Mouse (Mus musculus) liver, embryonic 14.5 days (tissue): ENCODE measurements around the gene Csmd2.

Experiments used
- CTCF ChIP-seq: IDR thresholded peaks from 2 replicates; pipeline ENCODE4 v1.5.1; 2016; ENCODE audit warnings: antibody characterized with exemption, low read depth, control low read depth
- EP300 ChIP-seq: IDR thresholded peaks from 2 replicates; pipeline ENCODE4 v1.6.1; 2016; ENCODE audit warnings: antibody characterized with exemption, low read depth

DNA sequence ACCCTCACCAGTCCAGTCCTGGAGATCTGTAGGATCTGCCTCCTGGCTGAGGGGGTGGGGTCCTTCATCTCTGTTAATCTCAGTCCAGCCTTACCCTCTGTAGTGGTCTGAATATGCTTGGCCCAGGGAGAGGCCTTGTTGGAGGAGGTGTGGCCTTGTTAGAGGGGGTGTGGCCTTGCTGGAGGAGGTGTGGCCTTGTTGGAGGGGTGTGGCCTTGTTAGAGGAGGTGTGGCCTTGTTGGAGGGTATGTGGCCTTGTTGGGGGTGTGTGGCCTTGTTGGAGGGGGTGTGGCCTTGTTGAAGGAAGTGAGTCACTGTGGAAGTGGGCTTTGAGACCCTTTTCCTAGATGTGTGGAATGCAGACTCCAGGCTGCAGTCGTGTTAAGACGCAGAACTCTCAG is 3.2 kb upstream of the Csmd2 start:
- TF ChIP-seq CTCF (no peak), EP300 (no peak)
